Mouse (Mus musculus) limb, embryonic 14.5 days (tissue): Measurements from ENCODE around the gene Npffr2. TPM values are rescaled to one million over a fixed set of nuclear protein-coding genes. Genes with fewer than 3 reads are reported as not detected.

Experiments
- ATAC-seq: fragments of 200-750 bp; cut with Nextera tagmentation; 2 replicates; pipeline ENCODE4 v1.8.0; 2017; ENCODE audit warnings: low read depth, moderate number of reproducible peaks, moderate TSS enrichment; ENCODE audit not compliant: low FRiP score
- DNase-seq: peaks from one replicate; pipeline ENCODE4 v3.0.0-alpha.2; 2015; ENCODE audit warnings: low spot score
- H3K27ac ChIP-seq: fragments of 300-500 bp; sonication (generic); replicated peaks from 2 replicates; pipeline ENCODE4 v1.5.1; 2014; ENCODE audit warnings: low read depth, mild to moderate bottlenecking, low read length, moderate library complexity, mixed read lengths
- H3K27me3 ChIP-seq: fragments of 300-500 bp; sonication (generic); 2 replicates; pipeline ENCODE4 v1.6.1; 2014; ENCODE audit warnings: low read length, mixed read lengths; ENCODE audit not compliant: control insufficient read depth, insufficient read depth
- H3K36me3 ChIP-seq: fragments of 300-500 bp; sonication (generic); 2 replicates; pipeline ENCODE4 v1.6.1; 2014; ENCODE audit warnings: mild to moderate bottlenecking, low read length, moderate library complexity, mixed read lengths; ENCODE audit not compliant: control insufficient read depth, insufficient read depth
- H3K4me1 ChIP-seq: fragments of 300-500 bp; sonication (generic); 2 replicates; pipeline ENCODE4 v1.6.1; 2014; ENCODE audit warnings: antibody characterized with exemption, low read length, mixed read lengths; ENCODE audit not compliant: control insufficient read depth, insufficient read depth
- H3K4me2 ChIP-seq: fragments of 300-500 bp; sonication (generic); replicated peaks from 2 replicates; pipeline ENCODE4 v1.6.1; 2014; ENCODE audit warnings: low read depth, mild to moderate bottlenecking, low read length, moderate library complexity; ENCODE audit not compliant: severe bottlenecking
- H3K4me3 ChIP-seq: fragments of 300-500 bp; sonication (generic); replicated peaks from 2 replicates; pipeline ENCODE4 v1.5.1; 2014; ENCODE audit warnings: low read length
- H3K9ac ChIP-seq: fragments of 300-500 bp; sonication (generic); 2 replicates; pipeline ENCODE4 v1.6.1; 2014; ENCODE audit warnings: mild to moderate bottlenecking, low read depth, low read length, moderate library complexity; ENCODE audit not compliant: severe bottlenecking
- H3K9me3 ChIP-seq: fragments of 300-500 bp; sonication (generic); 2 replicates; pipeline ENCODE4 v1.6.1; 2016; ENCODE audit warnings: low read length; ENCODE audit not compliant: control insufficient read depth
- POLR2A ChIP-seq: fragments of 200-500 bp; IDR thresholded peaks from 2 replicates; pipeline ENCODE4 v1.8.0; 2012; ENCODE audit warnings: inconsistent platforms, mild to moderate bottlenecking, moderate library complexity, borderline replicate concordance; ENCODE audit not compliant: insufficient read depth, insufficient read length; ENCODE audit errors: extremely low read depth
- WGBS: fragments of 180-500 bp; shearing (Covaris S2); extraction: QIAGEN DNeasy Blood & Tissue Kit; methylation state at CpG from one replicate; pipeline ENCODE4 v1.1.7; 2014; 5-methylcytosine and 5-hydroxymethylcytosine counted together
- polyA plus RNA-seq, 2 experiments: library from polyadenylated mRNA; depleted of rRNA in 1 of 2; stranded (reverse) in 1 of 2; unstranded in 1 of 2; fragments of >200 nt; fragmentation: Nextera tagmentation in 1 of 2; extraction: Ambion mirVana in 1 of 2; gene quantifications; 2 replicates each; pipeline versions ENCODE4 v1.2.1 to v1.2.3; 2012 to 2014

Npffr2 gene
- polyA plus RNA-seq, 2 experiments: not detected

DNA sequence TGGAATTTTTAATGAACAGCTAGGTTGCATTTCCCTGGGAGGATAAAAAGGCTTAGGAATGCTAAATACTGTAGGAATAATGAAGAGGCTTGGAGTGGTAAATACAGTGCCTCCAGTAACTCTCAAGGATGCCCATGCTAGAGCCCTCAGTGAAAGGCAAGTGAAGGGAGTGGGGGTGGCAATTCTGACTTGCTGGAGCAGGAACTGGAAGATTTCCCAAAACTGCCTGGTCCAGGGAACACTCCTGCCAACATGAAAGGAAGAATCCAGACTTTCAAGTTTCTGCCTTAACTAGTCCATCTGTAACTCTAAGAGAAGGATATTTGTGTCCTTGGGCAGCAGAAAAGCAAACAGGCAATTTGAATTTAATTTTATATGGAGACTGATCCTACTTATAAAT lies 34.2 kb downstream of the Npffr2 start:
- no peaks in the 10 kb centered on the region for H3K9me3 ChIP-seq
- no peak for TF ChIP-seq POLR2A
- no peaks in the 10 kb centered on the region for H3K4me1 ChIP-seq
- no peak overlapping the region for H3K4me2 ChIP-seq
- H3K27ac ChIP-seq: no peak overlapping the region
- DNase-seq (no peak), ATAC-seq (no peak)
- H3K9ac ChIP-seq: no peak overlapping the region
- H3K36me3 ChIP-seq: no peaks in the 10 kb centered on the region
- H3K4me3 ChIP-seq: no peak overlapping the region
- no peaks in the 10 kb centered on the region for H3K27me3 ChIP-seq

DNA sequence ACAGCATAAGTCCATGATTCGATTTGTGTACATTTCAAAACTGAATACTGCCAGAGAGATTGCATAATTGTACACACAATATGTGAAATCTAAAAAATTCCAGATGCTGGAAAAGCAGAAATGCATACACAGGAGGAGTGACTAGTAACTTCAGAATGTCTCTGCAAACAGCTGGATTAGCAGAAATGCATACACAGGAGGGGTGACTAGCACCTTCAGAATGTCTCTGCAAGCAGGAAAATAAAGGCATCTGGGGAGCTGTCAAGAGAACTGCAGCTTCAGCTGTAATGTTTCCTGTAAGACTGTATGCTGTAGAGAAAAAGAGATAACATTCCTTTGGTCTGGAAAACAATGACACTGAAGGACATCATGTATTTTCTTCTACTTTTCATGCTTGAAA lies 51.4 kb downstream of the Npffr2 start:
- no peaks in the 10 kb centered on the region for H3K36me3 ChIP-seq
- no peak overlapping the region for H3K27ac ChIP-seq
- H3K9ac ChIP-seq: no peak overlapping the region
- no peak overlapping the region for H3K4me2 ChIP-seq
- ATAC-seq (no peak), DNase-seq (no peak)
- 78% methylated on average over 1 of the region's 1 CpGs for WGBS
- TF ChIP-seq POLR2A: no peak
- H3K9me3 ChIP-seq: no peaks in the 10 kb centered on the region
- H3K4me1 ChIP-seq: no peaks in the 10 kb centered on the region
- no peak overlapping the region for H3K4me3 ChIP-seq
- H3K27me3 ChIP-seq: no peaks in the 10 kb centered on the region

DNA sequence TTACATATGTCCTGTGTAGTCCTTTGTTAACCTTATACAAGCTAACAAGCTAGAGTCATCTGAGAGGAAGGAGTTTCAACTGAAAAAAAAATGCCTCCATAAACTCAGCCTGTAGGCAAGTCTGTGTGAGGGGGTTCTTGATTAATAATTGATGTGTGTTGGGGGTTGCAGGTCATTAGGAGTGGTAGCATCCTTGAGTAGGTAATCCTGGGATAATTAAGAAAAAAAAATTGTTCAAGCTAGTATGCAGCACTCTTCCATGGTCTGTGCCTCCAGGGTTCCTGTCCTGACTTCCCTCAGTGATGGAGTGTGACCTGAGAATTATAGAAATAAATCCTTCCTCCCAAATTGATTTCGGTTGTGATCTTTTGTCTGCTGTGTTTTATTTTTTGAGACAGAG lies 52.0 kb downstream of the Npffr2 start:
- no peak overlapping the region for H3K27ac ChIP-seq
- DNase-seq (no peak), ATAC-seq (no peak)
- WGBS: 91% methylated on average over 1 of the region's 1 CpGs
- no peaks in the 10 kb centered on the region for H3K9me3 ChIP-seq
- no peaks in the 10 kb centered on the region for H3K36me3 ChIP-seq
- no peak overlapping the region for H3K9ac ChIP-seq
- H3K4me3 ChIP-seq: no peak overlapping the region
- H3K27me3 ChIP-seq: no peaks in the 10 kb centered on the region
- TF ChIP-seq POLR2A: no peak
- H3K4me2 ChIP-seq: no peak overlapping the region
- H3K4me1 ChIP-seq: no peaks in the 10 kb centered on the region

DNA sequence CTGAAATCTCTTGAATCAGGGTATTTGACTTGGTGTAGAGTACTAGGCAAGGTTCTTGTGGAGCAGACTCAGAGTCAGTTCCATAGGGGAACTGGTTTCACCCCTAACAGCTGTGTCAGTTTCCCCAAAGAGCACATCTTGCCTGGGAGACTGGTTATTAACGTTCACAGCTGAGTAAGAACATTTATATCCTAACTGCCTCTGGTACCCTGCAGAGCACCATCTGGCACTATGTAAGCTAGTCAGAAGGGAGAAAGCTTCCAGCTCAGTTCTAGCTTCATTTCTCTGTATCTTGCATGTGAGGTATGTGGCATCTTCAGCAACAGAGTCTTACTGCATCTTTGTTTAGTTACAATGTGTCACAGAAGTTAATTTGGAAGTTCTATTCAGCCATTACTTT lies 53.9 kb downstream of the Npffr2 start:
- H3K36me3 ChIP-seq: no peaks in the 10 kb centered on the region
- DNase-seq (no peak), ATAC-seq (no peak)
- H3K9me3 ChIP-seq: no peaks in the 10 kb centered on the region
- no peak overlapping the region for H3K9ac ChIP-seq
- H3K27me3 ChIP-seq: no peaks in the 10 kb centered on the region
- H3K27ac ChIP-seq: no peak overlapping the region
- H3K4me2 ChIP-seq: no peak overlapping the region
- no peaks in the 10 kb centered on the region for H3K4me1 ChIP-seq
- WGBS: 32% methylated on average over 1 of the region's 1 CpGs
- TF ChIP-seq POLR2A: no peak
- H3K4me3 ChIP-seq: no peak overlapping the region

DNA sequence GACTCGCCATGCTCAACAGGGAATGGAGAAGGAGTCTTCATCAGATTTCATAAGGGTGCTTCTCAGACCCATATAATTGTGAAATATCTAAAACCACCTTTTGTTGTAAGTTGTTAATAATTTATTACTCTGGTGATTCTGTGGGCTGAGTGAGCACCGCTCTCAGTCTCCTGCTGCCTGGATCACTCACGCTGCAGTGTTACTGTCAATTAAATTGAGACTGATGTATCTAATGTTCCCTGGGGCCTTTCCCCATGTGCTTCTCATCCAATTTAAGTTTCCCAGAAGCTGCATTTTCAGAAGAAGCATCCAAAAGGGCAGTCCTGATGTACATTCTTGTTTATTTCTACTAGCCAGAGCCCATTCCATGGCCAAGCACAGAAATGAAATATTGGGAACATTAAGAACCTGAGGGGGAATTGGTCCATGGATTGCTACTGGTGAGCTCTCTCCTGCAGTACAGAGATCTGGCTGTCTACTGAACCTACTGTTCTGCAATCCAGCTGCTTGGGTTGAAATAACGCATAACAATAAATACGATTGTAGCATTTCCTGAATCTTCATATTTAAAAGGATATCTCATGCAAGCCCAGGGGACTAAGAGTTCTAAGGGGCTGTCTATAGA lies 54.6 kb downstream of the Npffr2 start:
- no peak overlapping the region for H3K27ac ChIP-seq
- H3K9ac ChIP-seq: no peak overlapping the region
- ATAC-seq: no peak
- no peak for DNase-seq
- TF ChIP-seq POLR2A: no peak
- 71% methylated on average over 5 of the region's 5 CpGs for WGBS
- no peaks in the 10 kb centered on the region for H3K9me3 ChIP-seq
- no peak overlapping the region for H3K4me3 ChIP-seq
- H3K4me1 ChIP-seq: no peaks in the 10 kb centered on the region
- H3K4me2 ChIP-seq: no peak overlapping the region
- no peaks in the 10 kb centered on the region for H3K36me3 ChIP-seq
- H3K27me3 ChIP-seq: no peaks in the 10 kb centered on the region

DNA sequence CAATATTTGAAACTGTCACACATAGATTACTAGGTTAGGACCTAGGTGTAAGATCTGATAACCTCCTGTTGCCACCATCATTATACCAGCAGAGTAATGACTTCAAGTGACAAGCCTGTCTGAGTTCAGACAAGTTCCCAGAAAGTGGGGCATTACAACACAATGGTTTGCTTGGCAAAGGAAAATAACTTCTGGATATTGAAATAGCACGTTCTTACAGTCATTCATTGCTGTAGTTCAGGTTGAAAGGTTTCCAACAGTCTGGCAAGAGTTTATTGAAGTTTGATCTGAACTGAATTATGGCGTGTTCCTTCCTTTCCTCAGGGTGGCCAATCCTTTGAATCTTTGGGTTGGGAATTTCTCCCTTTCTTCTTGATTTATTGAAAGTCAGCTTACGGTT lies 57.8 kb downstream of the Npffr2 start:
- no peak for TF ChIP-seq POLR2A
- DNase-seq (no peak), ATAC-seq (no peak)
- no peaks in the 10 kb centered on the region for H3K4me1 ChIP-seq
- H3K4me2 ChIP-seq: no peak overlapping the region
- no peak overlapping the region for H3K27ac ChIP-seq
- H3K9ac ChIP-seq: no peak overlapping the region
- no peaks in the 10 kb centered on the region for H3K9me3 ChIP-seq
- H3K27me3 ChIP-seq: no peaks in the 10 kb centered on the region
- H3K36me3 ChIP-seq: no peaks in the 10 kb centered on the region
- H3K4me3 ChIP-seq: no peak overlapping the region
- WGBS: 71% methylated on average over 3 of the region's 3 CpGs
